In genomic region chr6:4397695-4398598, GRCm38 (mm10) we compare ENCODE assay signal across 8 mouse cellular contexts.
DNase-seq lines count a peak whose midpoint lies in the region; ATAC-seq and TF ChIP-seq lines count a peak whose summit lies in the region.

No protein-coding gene starts in this region.

- H3K27ac ChIP-seq in thymus, adult 2 months (ENCODE audit: control insufficient read depth, insufficient read depth, low read length) = no peak overlapping the region

- H3K4me1 ChIP-seq in thymus, adult 2 months (replicated peaks; ENCODE audit: control insufficient read depth, insufficient read depth, low read length) = no peaks in the 10 kb centered on the region
- H3K4me1 ChIP-seq in lung, adult 2 months (ENCODE audit: control insufficient read depth, insufficient read depth, low read length) = no peaks in the 10 kb centered on the region

- no peak for TF ChIP-seq POLR2A in thymus, adult 2 months (IDR thresholded peaks at IDR 0.05; ENCODE audit: control insufficient read depth, extremely low read depth, insufficient read depth, low read length, poor library complexity)
- no peak for TF ChIP-seq POLR2A in lung, adult 2 months (IDR thresholded peaks at IDR 0.05; ENCODE audit: borderline replicate concordance, extremely low read depth, low read depth, low read length)

- TF ChIP-seq CTCF in thymus, adult 2 months (IDR thresholded peaks at IDR 0.05; ENCODE audit: borderline replicate concordance, control insufficient read depth, extremely low read depth, insufficient read depth, low read length, poor library complexity) = no peak
- TF ChIP-seq CTCF in lung, adult 2 months (IDR thresholded peaks at IDR 0.05; ENCODE audit: insufficient read depth, low read length) = no peak

- intact Hi-C loops in left cerebral cortex, postnatal 36 days (cut with DNase I) = loop anchor here (10.0 kb wide), 1 partner anchor 507 kb away; the partner anchor contains the start of gene Ppp1r9a

- ATAC-seq in megakaryocyte, adult 5-6 weeks (ENCODE audit: poor library complexity, severe bottlenecking) = no peak

- 52% methylated on average over 16 of the region's 16 CpGs for WGBS in thymus, adult 2 months
- 36% methylated on average over 16 of the region's 16 CpGs for WGBS in lung, adult 2 months

- H3K36me3 ChIP-seq in thymus, adult 2 months (ENCODE audit: control insufficient read depth, insufficient read depth, low read length) = no peaks in the 10 kb centered on the region

- no peak overlapping the region for H3K4me3 ChIP-seq in thymus, adult 2 months (ENCODE audit: control insufficient read depth, insufficient read depth, low read length)
- H3K4me3 ChIP-seq in lung, adult 2 months (replicated peaks; ENCODE audit: extremely low read depth, low read depth, low read length) = no peak overlapping the region

- DNase-seq in kidney, postnatal 4 days = peak; percentile 2 to 8
- DNase-seq in kidney, adult 18-20 months = no peak
- peak; percentile 13 for DNase-seq in heart, postnatal 4 days
- peak; percentile 39 to 57 for DNase-seq in left cerebral cortex, postnatal 36 days (ENCODE audit: low spot score in 2 of 2)
- peak; percentile 29 for DNase-seq in thymus, adult 2 months
- DNase-seq in lung, adult 2 months = no peak
- DNase-seq in kidney, postnatal 10 days = no peak

- no peaks in the 10 kb centered on the region for H3K27me3 ChIP-seq in thymus, adult 2 months (ENCODE audit: control insufficient read depth, insufficient read depth, low read length)

Comparison
In these comparisons a context has a peak if more than half of its experiments do, and no peak if none do; other contexts are left out.
1. DNase-seq: peak in kidney, postnatal 4 days (2 of 2), heart, postnatal 4 days (single experiment), left cerebral cortex, postnatal 36 days (2 of 2) and thymus, adult 2 months (single experiment); none in kidney, adult 18-20 months (single experiment), lung, adult 2 months (single experiment) and kidney, postnatal 10 days (single experiment).